Comparison of ENCODE assay signal across 12 mouse cellular contexts in genomic region chr3:3308461-3308860, GRCm38 (mm10).
DNase-seq lines count a peak whose midpoint lies in the region; ATAC-seq and TF ChIP-seq lines count a peak whose summit lies in the region.
"Had no signal": no experiment of that assay in that cellular context is flagged by ENCODE, and none has a peak within 500 bp of the region (broad histone marks: within the 10 kb centered on the region; RNA-seq: fewer than 3 reads in every experiment).

No protein-coding gene starts in this region.

- no peaks in the 10 kb centered on the region for H3K36me3 ChIP-seq in heart, embryonic 14.5 days (ENCODE audit: control insufficient read depth, insufficient read depth, low read length)
- H3K36me3 ChIP-seq in E14TG2a.4 (ENCODE audit: insufficient read depth, low read length) = no peaks in the 10 kb centered on the region
- no peaks in the 10 kb centered on the region for H3K36me3 ChIP-seq in midbrain, embryonic 10.5 days
- no peaks in the 10 kb centered on the region for H3K36me3 ChIP-seq in thymus, adult 2 months (ENCODE audit: control insufficient read depth, insufficient read depth, low read length)

- peak; percentile 56 for TF ChIP-seq CTCF in E14TG2a.4 (conservative IDR thresholded peaks at IDR 0.05; ENCODE audit: low read length)
- peak; percentile 40; the same call in 1 of the 2 replicates for TF ChIP-seq CTCF in brain, embryonic 14.5 days (IDR thresholded peaks at IDR 0.05; ENCODE audit: borderline replicate concordance, extremely low read depth, insufficient read depth, insufficient read length)
- no peak for TF ChIP-seq CTCF in thymus, adult 2 months (IDR thresholded peaks at IDR 0.05; ENCODE audit: borderline replicate concordance, control insufficient read depth, extremely low read depth, insufficient read depth, low read length, poor library complexity)

- no peak overlapping the region for H3K9ac ChIP-seq in heart, embryonic 14.5 days (ENCODE audit: low read length)

- H3K27me3 ChIP-seq in heart, embryonic 14.5 days (ENCODE audit: control insufficient read depth, insufficient read depth, low read length) = no peaks in the 10 kb centered on the region
- no peaks in the 10 kb centered on the region for H3K27me3 ChIP-seq in E14TG2a.4 (ENCODE audit: insufficient read depth, low read length)
- H3K27me3 ChIP-seq in midbrain, embryonic 10.5 days (ENCODE audit: low read depth, poor library complexity, severe bottlenecking) = no peaks in the 10 kb centered on the region
- no peaks in the 10 kb centered on the region for H3K27me3 ChIP-seq in thymus, adult 2 months (ENCODE audit: control insufficient read depth, insufficient read depth, low read length)

- H3K9me3 ChIP-seq in heart, embryonic 14.5 days (ENCODE audit: control insufficient read depth, low read length) = 0 out of 2 replicates have a peak, but pooled peaks cover 4% of the 10 kb centered on the region
- H3K9me3 ChIP-seq in E14TG2a.4 (ENCODE audit: low read length) = peaks cover 22% of the 10 kb centered on the region
- H3K9me3 ChIP-seq in midbrain, embryonic 10.5 days (replicated peaks) = peaks cover 42% of the 10 kb centered on the region

- H3K4me2 ChIP-seq in heart, embryonic 14.5 days (ENCODE audit: low read length) = peak overlapping the region; percentile 28

- no peak for ATAC-seq in heart, embryonic 14.5 days (ENCODE audit: insufficient number of reproducible peaks, insufficient read depth, low FRiP score, low read depth)
- ATAC-seq: CD4-positive, CD25-positive, alpha-beta regulatory T cell, adult 4 months had no signal

- WGBS in heart, embryonic 14.5 days = 39% methylated on average over 14 of the region's 14 CpGs
- 63% methylated on average over 14 of the region's 14 CpGs for WGBS in midbrain, embryonic 10.5 days
- WGBS in thymus, adult 2 months = 68% methylated on average over 14 of the region's 14 CpGs

- no peak for TF ChIP-seq POLR2A in brain, embryonic 14.5 days (IDR thresholded peaks at IDR 0.05; ENCODE audit: borderline replicate concordance, extremely low read depth, insufficient read depth, insufficient read length, poor library complexity, severe bottlenecking)
- no peak for TF ChIP-seq POLR2A in thymus, adult 2 months (IDR thresholded peaks at IDR 0.05; ENCODE audit: control insufficient read depth, extremely low read depth, insufficient read depth, low read length, poor library complexity)

- H3K27ac ChIP-seq in heart, embryonic 14.5 days (replicated peaks in 1 of 2; ENCODE audit: control insufficient read depth in 1 of 2, insufficient read depth in 1 of 2, low read depth in 2 of 2, low read length in 2 of 2) = no peak overlapping the region
- no peak overlapping the region for H3K27ac ChIP-seq in midbrain, embryonic 10.5 days (replicated peaks)
- H3K27ac ChIP-seq in thymus, adult 2 months (ENCODE audit: control insufficient read depth, insufficient read depth, low read length) = no peak overlapping the region

- peak overlapping the region in 1 of 2 experiments; percentile 13; a peak in 2 of 4 replicates for H3K4me3 ChIP-seq in heart, embryonic 14.5 days (ENCODE audit: control insufficient read depth in 1 of 2, insufficient read depth in 1 of 2, low read depth in 1 of 2, low read length in 2 of 2)
- H3K4me3 ChIP-seq in E14TG2a.4 (replicated peaks; ENCODE audit: low read length) = peak overlapping the region; percentile 54
- 0 out of 2 replicates have a peak overlapping the region, but pooled peaks have one; percentile 11 for H3K4me3 ChIP-seq in midbrain, embryonic 10.5 days
- H3K4me3 ChIP-seq in thymus, adult 2 months (ENCODE audit: control insufficient read depth, insufficient read depth, low read length) = no peak overlapping the region

- no peak for DNase-seq in heart, postnatal 10 days
- peak; percentile 5 for DNase-seq in brain, embryonic 14.5 days (ENCODE audit: low read depth)
- peak; percentile 10 for DNase-seq in midbrain, embryonic 10.5 days (ENCODE audit: low spot score)
- no peak for DNase-seq in adrenal gland, adult 2 months
- DNase-seq in thymus, adult 2 months = no peak
- no peak for DNase-seq in kidney, postnatal 10 days
- DNase-seq: cerebellum, adult 9-11 months; gastrocnemius, postnatal 36 days; kidney, adult 11 months had no signal

- no peaks in the 10 kb centered on the region for H3K4me1 ChIP-seq in heart, embryonic 14.5 days (ENCODE audit: control insufficient read depth in 2 of 2, insufficient read depth in 2 of 2, low read length in 2 of 2)
- peaks cover 15% of the 10 kb centered on the region for H3K4me1 ChIP-seq in E14TG2a.4 (replicated peaks; ENCODE audit: low read depth, low read length)
- H3K4me1 ChIP-seq in midbrain, embryonic 10.5 days = no peaks in the 10 kb centered on the region
- H3K4me1 ChIP-seq in thymus, adult 2 months (replicated peaks; ENCODE audit: control insufficient read depth, insufficient read depth, low read length) = no peaks in the 10 kb centered on the region

- intact Hi-C loops in heart, postnatal 10 days (cut with DNase I) = no loop called here

Comparison
In these comparisons a context has a peak if more than half of its experiments do, and no peak if none do; other contexts are left out.
1. DNase-seq: peak in brain, embryonic 14.5 days (single experiment) and midbrain, embryonic 10.5 days (single experiment); none in heart, postnatal 10 days (0 of 2), adrenal gland, adult 2 months (single experiment), thymus, adult 2 months (single experiment) and kidney, postnatal 10 days (single experiment).